Mouse (Mus musculus) thymus, adult 2 months (tissue): Measurements from ENCODE around the gene Prss16.

Experiments
- CTCF ChIP-seq: fragments of 200-500 bp; IDR thresholded peaks from 2 replicates; pipeline ENCODE4 v1.5.1; 2012; ENCODE audit warnings: mild to moderate bottlenecking, control low read depth, low read length, moderate library complexity, borderline replicate concordance; ENCODE audit not compliant: control insufficient read depth, poor library complexity, insufficient read depth; ENCODE audit errors: extremely low read depth
- POLR2A ChIP-seq: fragments of 200-500 bp; IDR thresholded peaks from 2 replicates; pipeline ENCODE4 v1.6.1; 2012; ENCODE audit warnings: mild to moderate bottlenecking, low read length, control low read depth, moderate library complexity; ENCODE audit not compliant: control insufficient read depth, poor library complexity, insufficient read depth; ENCODE audit errors: extremely low read depth

- TF ChIP-seq CTCF (no peak), POLR2A (no peak)
Measured at GRCm38 (mm10) chr13:22029928-22030327, 20.4 kb upstream of the Prss16 start.
